Mouse (Mus musculus) CH12.LX (cell line): Measurements from ENCODE around the gene Apoc4. TPM values are rescaled to one million over a fixed set of nuclear protein-coding genes. Genes with fewer than 3 reads are reported as not detected.

Source experiments
- DNase-seq: peaks from one replicate; pipeline ENCODE4 v3.0.0-alpha.2; 2013; ENCODE audit errors: extremely low read depth
- H3K27ac ChIP-seq: 2 replicates; pipeline ENCODE4 v1.5.1; 2012; ENCODE audit warnings: low read depth, mild to moderate bottlenecking, control low read depth, moderate library complexity; ENCODE audit not compliant: insufficient read depth
- H3K27me3 ChIP-seq: replicated peaks from 2 replicates; pipeline ENCODE3; 2012; ENCODE audit warnings: inconsistent platforms
- H3K36me3 ChIP-seq, 2 experiments: replicated peaks in 1 of 2; 2 replicates each; pipeline versions ENCODE3 to v1.6.1; 2012; ENCODE audit warnings: inconsistent platforms in 1 of 2, low read length in 1 of 2, mild to moderate bottlenecking in 1 of 2, mixed read lengths in 1 of 2, moderate library complexity in 1 of 2; ENCODE audit not compliant: control insufficient read depth in 1 of 2, insufficient read depth in 1 of 2
- H3K4me1 ChIP-seq, 2 experiments: 2 replicates each; pipeline ENCODE4 v1.6.1; 2012; ENCODE audit warnings: inconsistent platforms in 1 of 2, moderate library complexity in 1 of 2; ENCODE audit not compliant: insufficient read depth in 2 of 2, control insufficient read depth in 1 of 2
- H3K4me2 ChIP-seq: 2 replicates; pipeline ENCODE4 v1.6.1; 2012; ENCODE audit warnings: low read depth, mild to moderate bottlenecking, control low read depth; ENCODE audit not compliant: poor library complexity, insufficient read depth, severe bottlenecking
- H3K4me3 ChIP-seq, 3 experiments: fragments of 150-350 bp in 1 of 3; sonication (generic) in 1 of 3; replicated peaks in 1 of 3; 2 replicates each; pipeline versions ENCODE3 to v1.5.1; 2011 to 2012; ENCODE audit warnings: low read depth in 2 of 3, low read length in 2 of 3, mild to moderate bottlenecking in 2 of 3, moderate library complexity in 2 of 3, control low read depth in 1 of 3, improper control_type of control experiment in 1 of 3, inconsistent platforms in 1 of 3, mixed read lengths in 1 of 3; ENCODE audit not compliant: poor library complexity in 1 of 3
- H3K79me2 ChIP-seq: replicated peaks from 2 replicates; pipeline ENCODE4 v1.6.1; 2012; ENCODE audit warnings: mild to moderate bottlenecking, moderate library complexity; ENCODE audit not compliant: control insufficient read depth, poor library complexity, insufficient read depth, severe bottlenecking; ENCODE audit errors: extremely low read depth
- H3K9ac ChIP-seq: 2 replicates; pipeline ENCODE4 v1.6.1; 2012; ENCODE audit warnings: low read depth, mild to moderate bottlenecking, control low read depth, moderate library complexity; ENCODE audit not compliant: insufficient read depth
- H3K9me3 ChIP-seq: replicated peaks from 2 replicates; pipeline ENCODE3; 2012; ENCODE audit warnings: low read length, inconsistent platforms, mixed read lengths
- CHD2 ChIP-seq: IDR thresholded peaks from 2 replicates; pipeline ENCODE4 v1.6.1; 2011; ENCODE audit warnings: low read length, improper control_type of control experiment
- CTCF ChIP-seq, 2 experiments: IDR thresholded peaks in 1 of 2; conservative IDR thresholded peaks in 1 of 2; 2 replicates each; pipeline ENCODE4 v1.5.1; 2011 to 2012; ENCODE audit warnings: low read depth in 2 of 2, low read length in 2 of 2, improper control_type of control experiment in 1 of 2, inconsistent platforms in 1 of 2, mild to moderate bottlenecking in 1 of 2, moderate library complexity in 1 of 2
- E2F4 ChIP-seq: IDR thresholded peaks from 2 replicates; pipeline ENCODE4 v1.6.1; 2011; ENCODE audit warnings: low read depth, low read length, improper control_type of control experiment; ENCODE audit not compliant: insufficient replicate concordance
- ETS1 ChIP-seq: conservative IDR thresholded peaks from 2 replicates; pipeline ENCODE4 v1.6.1; 2012; ENCODE audit warnings: low read depth, mild to moderate bottlenecking, inconsistent platforms, low read length, improper control_type of control experiment, moderate library complexity
- GABPA ChIP-seq: IDR thresholded peaks from 2 replicates; pipeline ENCODE4 v1.6.1; 2012; ENCODE audit warnings: low read depth, low read length, improper control_type of control experiment, inconsistent platforms; ENCODE audit not compliant: insufficient replicate concordance
- HCFC1 ChIP-seq: IDR thresholded peaks from 2 replicates; pipeline ENCODE4 v1.6.1; 2012; ENCODE audit warnings: low read depth, mild to moderate bottlenecking, inconsistent platforms, low read length, improper control_type of control experiment
- IRF4 ChIP-seq: IDR thresholded peaks from 2 replicates; pipeline ENCODE4 v1.6.1; 2014; ENCODE audit warnings: low read depth, mild to moderate bottlenecking, inconsistent platforms, low read length, improper control_type of control experiment
- JUN ChIP-seq: IDR thresholded peaks from 2 replicates; pipeline ENCODE4 v1.6.1; 2011; ENCODE audit warnings: low read depth, mild to moderate bottlenecking, low read length, improper control_type of control experiment, moderate library complexity; ENCODE audit not compliant: insufficient read depth
- KAT2A ChIP-seq: IDR thresholded peaks from 2 replicates; pipeline ENCODE4 v1.6.1; 2012; ENCODE audit warnings: low read length, improper control_type of control experiment, inconsistent platforms; ENCODE audit not compliant: insufficient replicate concordance
- MEF2A ChIP-seq: IDR thresholded peaks from 2 replicates; pipeline ENCODE4 v1.6.1; 2014; ENCODE audit warnings: low read depth, mild to moderate bottlenecking, inconsistent platforms, low read length, improper control_type of control experiment, borderline replicate concordance
- NELFE ChIP-seq: IDR thresholded peaks from 2 replicates; pipeline ENCODE4 v1.6.1; 2011; ENCODE audit warnings: low read depth, low read length, improper control_type of control experiment
- NRF1 ChIP-seq: IDR thresholded peaks from 2 replicates; pipeline ENCODE4 v1.6.1; 2014; ENCODE audit warnings: low read depth, mild to moderate bottlenecking, inconsistent platforms, low read length, improper control_type of control experiment, moderate library complexity
- PAX5 ChIP-seq: IDR thresholded peaks from 2 replicates; pipeline ENCODE4 v1.6.1; 2012; ENCODE audit warnings: low read length, inconsistent platforms, mixed read lengths
- POLR2A ChIP-seq: IDR thresholded peaks from 2 replicates; pipeline ENCODE4 v1.6.1; 2011; ENCODE audit warnings: low read depth, mild to moderate bottlenecking, improper control_type of control experiment, low read length
- POLR2AphosphoS2 ChIP-seq: IDR thresholded peaks from 2 replicates; pipeline ENCODE4 v1.6.1; 2011; ENCODE audit warnings: low read depth, low read length, improper control_type of control experiment
- RAD21 ChIP-seq: IDR thresholded peaks from 2 replicates; pipeline ENCODE4 v1.6.1; 2011; ENCODE audit warnings: low read depth, mild to moderate bottlenecking, low read length, improper control_type of control experiment, moderate library complexity
- SMC3 ChIP-seq: IDR thresholded peaks from 2 replicates; pipeline ENCODE4 v1.6.1; 2011; ENCODE audit warnings: low read depth, low read length, improper control_type of control experiment
- TBP ChIP-seq: conservative IDR thresholded peaks from 2 replicates; pipeline ENCODE4 v1.6.1; 2011; ENCODE audit warnings: low read depth, low read length, improper control_type of control experiment
- ZC3H11A ChIP-seq: IDR thresholded peaks from 2 replicates; pipeline ENCODE4 v1.6.1; 2012; ENCODE audit warnings: low read depth, mild to moderate bottlenecking, inconsistent platforms, low read length, improper control_type of control experiment
- ZMIZ1 ChIP-seq: IDR thresholded peaks from 2 replicates; pipeline ENCODE4 v1.6.1; 2012; ENCODE audit warnings: low read depth, mild to moderate bottlenecking, inconsistent platforms, low read length, improper control_type of control experiment
- ZNF384 ChIP-seq: IDR thresholded peaks from 2 replicates; pipeline ENCODE4 v1.6.1; 2012; ENCODE audit warnings: low read depth, low read length, improper control_type of control experiment, inconsistent platforms
- dilution Hi-C: fragments of 300-500 bp; cut with MboI; formaldehyde crosslinking; loops from 2 replicates; pipeline ENCODE4 v1.14.3; 2020; ENCODE audit warnings: low sequenced_read_pairs; ENCODE audit not compliant: extremely low pct_unique_long_range_greater_than_20kb, extremely low pct_ligation_motif_present
- in situ Hi-C: fragments of 300-500 bp; cut with MboI; formaldehyde crosslinking; loops from 3 replicates; pipeline ENCODE4 v1.14.3; 2019; ENCODE audit warnings: low sequenced_read_pairs, low pct_ligation_motif_present, low pct_unique_long_range_greater_than_20kb, mixed read lengths
- polyA plus RNA-seq: library from polyadenylated mRNA; unstranded; fragments of >175 nt; gene quantifications from 2 replicates; pipeline ENCODE4 v1.2.1, GENCODE M21; 2012; ENCODE audit warnings: low read depth; ENCODE audit not compliant: insufficient read length
- total RNA-seq, 2 experiments: library from RNA; depleted of rRNA; stranded (reverse); fragments of 300-350 nt in 1 of 2; fragments of >200 nt in 1 of 2; gene quantifications; 2 replicates each; pipeline ENCODE4 v1.2.3; 2012 to 2014

The Apoc4 gene
- total and polyA plus RNA-seq, 3 experiments = not detected

GRCm38 (mm10) chr7:19712414-19712813, 31.1 kb upstream of the Apoc4 start:
- no peak overlapping the region for H3K4me3 ChIP-seq
- dilution Hi-C loops (no loop called here), in situ Hi-C loops (loop anchor here (5.0 kb wide), 1 partner anchor 45 kb away; the partner anchor contains the start of gene Clptm1)
- H3K79me2 ChIP-seq = peaks cover 18% of the 10 kb centered on the region
- H3K27ac ChIP-seq = no peak overlapping the region
- TF ChIP-seq SMC3 (no peak), GABPA (no peak), E2F4 (no peak), NELFE (no peak), RAD21 (no peak), CTCF (conservative IDR thresholded peaks at IDR 0.05 in 1 of 2, IDR thresholded peaks at IDR 0.05 in 1 of 2; ENCODE audit: low read depth in 2 of 2, low read length in 2 of 2) (peak; percentile 39 to 68; a peak in 3 of 4 replicates), MEF2A (no peak), ZMIZ1 (no peak)
- peaks cover 53 to 63% of the 10 kb centered on the region in 2 experiments for H3K36me3 ChIP-seq
- no peak overlapping the region for H3K4me2 ChIP-seq
- no peaks in the 10 kb centered on the region for H3K27me3 ChIP-seq
- H3K9me3 ChIP-seq = no peaks in the 10 kb centered on the region
- peaks cover 9 to 35% of the 10 kb centered on the region in 2 experiments; a peak in 3 of 4 replicates for H3K4me1 ChIP-seq
- no peak overlapping the region for H3K9ac ChIP-seq
- no peak for DNase-seq

- Histone ChIP-seq H3K4me3 (no peak overlapping the region), H3K79me2 (peaks cover 18% of the 10 kb centered on the region), H3K9ac (no peak overlapping the region), H3K4me2 (no peak overlapping the region), H3K36me3 (peaks cover 61 to 73% of the 10 kb centered on the region in 2 experiments)
- in situ Hi-C loops = loop anchor here (5.0 kb wide), 1 partner anchor 43 kb away; the partner anchor contains the start of gene Clptm1
- no peak for TF ChIP-seq ETS1
- 0 out of 2 replicates have a peak, but pooled peaks have one; percentile 21 for TF ChIP-seq POLR2AphosphoS2
- TF ChIP-seq, all 38 proteins: peak for 1
- DNase-seq = no peak
- H3K9me3 ChIP-seq = no peaks in the 10 kb centered on the region
- peaks cover 5 to 26% of the 10 kb centered on the region in 2 experiments; a peak in 3 of 4 replicates for H3K4me1 ChIP-seq
- no peaks in the 10 kb centered on the region for H3K27me3 ChIP-seq
- no peak overlapping the region for H3K27ac ChIP-seq
- dilution Hi-C loops = no loop called here
Measured at GRCm38 (mm10) chr7:19710650-19711049, 29.4 kb upstream of the Apoc4 start.

- Histone ChIP-seq H3K4me1 (peaks cover 5 to 18% of the 10 kb centered on the region in 2 experiments; a peak in 3 of 4 replicates), H3K9me3 (no peaks in the 10 kb centered on the region), H3K4me3 (no peak overlapping the region), H3K4me2 (no peak overlapping the region), H3K9ac (no peak overlapping the region), H3K27me3 (no peaks in the 10 kb centered on the region), H3K27ac (no peak overlapping the region), H3K79me2 (no peaks in the 10 kb centered on the region), H3K36me3 (peaks cover 67 to 87% of the 10 kb centered on the region in 2 experiments)
- dilution Hi-C loops (no loop called here), in situ Hi-C loops (no loop called here)
- TF ChIP-seq ZNF384 (no peak), ZMIZ1 (no peak), KAT2A (no peak), E2F4 (no peak), IRF4 (no peak), NRF1 (no peak), HCFC1 (no peak), JUN (no peak), ZC3H11A (no peak), CHD2 (no peak), POLR2A (no peak), TBP (no peak), PAX5 (no peak)
- no peak for DNase-seq
Measured at GRCm38 (mm10) chr7:19705271-19705670, 24.0 kb upstream of the Apoc4 start.
